Mouse (Mus musculus): ENCODE measurements around the gene Mael. TPM values are rescaled to one million over a fixed set of nuclear protein-coding genes. Genes with fewer than 3 reads are reported as not detected.

The Mael gene
- polyA plus RNA-seq, 3 experiments from 2014 or later: not detected

- no peak for ATAC-seq
These were observed 86.5 kb downstream of the Mael start for GRCm38 (mm10) chr1:166152034-166152433.

GRCm38 (mm10) chr1:166151341-166151740 is 87.2 kb downstream of the Mael start:
- ATAC-seq: no peak

Other genes with a start within 250 kb of the Mael start
- 10 to 100 TPM; 26.0 to 60.8 (median 47.6) TPM for gene Pou2f1, start 236.1 kb downstream of the Mael start, polyA plus RNA-seq (2017; shearing (Covaris generic))
- gene Dusp27, start 110.8 kb downstream of the Mael start, polyA plus RNA-seq (2017; shearing (Covaris generic)): not detected
- not detected for gene Gpa33, start 108.5 kb downstream of the Mael start, polyA plus RNA-seq (2017; shearing (Covaris generic))
- not detected for gene Ildr2, start 15.4 kb upstream of the Mael start, polyA plus RNA-seq (2017; shearing (Covaris generic))
- gene Tada1, start 140.3 kb upstream of the Mael start, polyA plus RNA-seq (2017; shearing (Covaris generic)): 10 to 100 TPM; 37.5 to 52.3 (median 43.1) TPM
- gene Pogk, start 171.1 kb upstream of the Mael start, polyA plus RNA-seq (2017; shearing (Covaris generic)): 1 to 10 TPM; 3.3 to 6.9 (median 4.2) TPM

All from inflammation-experienced regulatory T-cells, adult 6 months (primary cell).